Mouse (Mus musculus) liver, adult 2 months (tissue): Measurements from ENCODE around the gene Fam209.

Experiments
- CTCF ChIP-seq: fragments of 200-500 bp; IDR thresholded peaks from 2 replicates; pipeline ENCODE4 v1.5.1; 2011; ENCODE audit warnings: low read depth, low read length, control low read depth
- POLR2A ChIP-seq: fragments of 200-500 bp; IDR thresholded peaks from 2 replicates; pipeline ENCODE4 v1.6.1; 2011; ENCODE audit warnings: low read length, control low read depth; ENCODE audit not compliant: insufficient read depth; ENCODE audit errors: extremely low read depth

- TF ChIP-seq CTCF: no peak
- TF ChIP-seq POLR2A: no peak
Observed at GRCm38 (mm10) chr2:172433746-172434145, 38.6 kb upstream of the Fam209 start.
